Mouse (Mus musculus): ENCODE results near the gene Dao.

The Dao gene

GRCm38 (mm10) chr5:114027217-114027944 is 23.9 kb downstream of the Dao start:
- no peak for DNase-seq (ENCODE audit: low spot score in 2 of 2)

- no peak for DNase-seq (ENCODE audit: low spot score in 2 of 2)
These were observed 24.6 kb downstream of the Dao start for GRCm38 (mm10) chr5:114028111-114028510.

DNA sequence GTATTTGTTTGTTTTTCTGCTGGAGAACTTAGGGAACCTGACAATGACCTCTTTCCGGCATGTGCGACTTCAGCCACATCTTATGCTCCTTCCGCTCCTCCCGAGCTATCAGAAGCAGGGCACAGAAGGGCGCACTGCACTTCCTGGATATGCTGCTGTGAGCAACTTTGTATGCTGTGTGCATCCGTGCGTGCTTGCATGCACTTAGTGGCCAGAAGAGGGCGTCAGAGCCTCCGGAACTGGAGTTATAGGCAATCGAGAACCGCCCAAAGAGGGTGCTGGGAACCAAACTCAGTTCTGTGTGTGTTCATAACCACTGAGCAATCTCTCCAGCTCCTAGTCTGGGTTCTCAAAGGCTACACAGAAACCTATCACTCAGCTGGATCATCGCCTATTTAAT is 27.1 kb downstream of the Dao start:
- DNase-seq (ENCODE audit: low spot score in 2 of 2), result no peak

GRCm38 (mm10) chr5:114032161-114032763 is 28.8 kb downstream of the Dao start:
- DNase-seq (ENCODE audit: low spot score in 2 of 2), result no peak

DNA sequence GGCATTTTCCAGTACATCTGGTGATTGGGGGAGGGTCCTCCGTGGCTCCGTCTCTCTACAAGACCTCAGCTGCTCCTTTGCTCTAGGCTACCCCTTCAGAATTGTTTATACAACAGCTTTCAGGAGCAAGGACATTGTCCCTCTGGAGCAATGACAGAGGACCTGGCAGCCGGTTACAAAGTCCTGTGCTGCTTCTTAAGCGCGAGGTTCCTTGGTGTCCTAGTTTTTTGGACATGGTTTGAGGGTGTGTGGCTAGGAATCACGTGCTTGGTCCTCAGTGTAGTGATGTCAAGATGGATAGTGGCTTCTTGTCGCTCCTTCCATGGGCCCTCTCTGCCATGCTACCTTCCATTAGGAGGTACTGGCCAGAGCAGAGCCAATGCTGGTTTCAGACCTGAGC is 30.9 kb downstream of the Dao start:
- DNase-seq (ENCODE audit: low spot score in 2 of 2), result no peak

DNA sequence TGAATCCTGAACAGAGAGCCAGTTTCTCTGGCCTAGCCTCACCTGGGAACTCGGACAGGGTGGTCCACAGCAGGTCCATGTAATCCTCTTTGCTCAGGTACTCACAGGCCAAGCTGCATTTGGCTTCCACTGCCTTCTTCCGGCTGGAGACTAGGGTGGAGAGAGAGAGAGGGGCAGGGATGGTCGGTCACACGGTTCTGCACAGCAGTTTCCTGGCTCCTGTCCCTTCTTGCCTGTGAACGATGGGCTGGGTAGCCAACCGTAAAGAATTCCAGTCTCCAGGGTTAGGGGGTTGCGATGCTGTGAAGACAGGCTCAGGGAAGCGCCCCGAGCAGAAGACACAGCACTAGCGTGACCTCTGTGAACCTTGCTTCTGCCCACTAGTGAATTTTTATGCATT is 31.6 kb downstream of the Dao start:
- no peak for DNase-seq (ENCODE audit: low spot score in 2 of 2)

DNA sequence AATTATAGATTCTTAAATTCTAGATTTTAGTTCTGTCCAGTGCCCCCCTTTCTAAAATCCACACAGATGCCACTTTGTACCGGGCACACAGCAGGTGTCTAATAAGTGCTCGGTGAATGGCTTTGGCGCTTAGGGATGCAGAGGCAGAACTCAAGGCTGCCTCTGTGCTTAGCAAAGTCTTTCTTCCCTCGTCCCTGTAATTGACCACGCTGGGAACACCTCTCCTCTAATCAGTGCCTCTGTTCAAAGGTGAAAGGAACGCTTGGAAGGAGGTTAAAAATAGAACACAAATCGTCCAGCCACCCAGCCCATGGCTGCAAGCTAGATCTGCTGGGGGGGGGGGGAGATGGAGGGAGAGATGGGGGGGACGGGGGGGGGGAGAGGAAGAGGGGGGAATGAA is 37.0 kb downstream of the Dao start:
- DNase-seq (ENCODE audit: low spot score in 2 of 2), result no peak

GRCm38 (mm10) chr5:114040911-114041310 is 37.4 kb downstream of the Dao start:
- DNase-seq (ENCODE audit: low spot score in 2 of 2), result no peak

DNA sequence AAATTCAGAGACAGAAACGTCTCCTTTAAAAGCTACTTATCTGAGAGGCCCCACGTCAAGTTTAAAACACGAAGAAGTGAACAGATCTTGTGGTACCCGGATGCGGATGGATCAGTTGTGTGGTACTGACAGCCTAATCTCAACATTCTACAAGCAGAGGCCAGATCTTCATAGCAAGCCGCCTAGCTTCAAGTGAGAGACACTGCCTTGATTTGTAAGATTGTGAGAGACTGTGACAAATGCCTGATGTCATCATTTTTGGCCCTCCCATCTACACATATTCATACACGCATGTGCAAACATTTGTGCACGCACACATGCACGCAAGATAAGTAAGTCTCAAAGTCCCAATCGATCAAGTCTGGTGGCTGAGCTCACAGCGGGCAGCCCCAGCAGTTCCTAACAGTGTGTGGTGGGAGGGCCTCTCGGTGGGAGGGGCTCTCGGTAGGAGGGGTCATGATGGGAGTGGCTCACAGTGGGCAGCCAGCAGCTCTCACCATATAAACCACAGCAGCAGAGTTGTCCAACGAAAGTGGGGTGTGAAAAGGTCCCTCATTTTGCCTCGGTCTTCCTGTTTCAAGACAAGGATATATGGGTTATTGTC is 37.9 kb downstream of the Dao start:
- no peak for DNase-seq (ENCODE audit: low spot score in 2 of 2)

DNA sequence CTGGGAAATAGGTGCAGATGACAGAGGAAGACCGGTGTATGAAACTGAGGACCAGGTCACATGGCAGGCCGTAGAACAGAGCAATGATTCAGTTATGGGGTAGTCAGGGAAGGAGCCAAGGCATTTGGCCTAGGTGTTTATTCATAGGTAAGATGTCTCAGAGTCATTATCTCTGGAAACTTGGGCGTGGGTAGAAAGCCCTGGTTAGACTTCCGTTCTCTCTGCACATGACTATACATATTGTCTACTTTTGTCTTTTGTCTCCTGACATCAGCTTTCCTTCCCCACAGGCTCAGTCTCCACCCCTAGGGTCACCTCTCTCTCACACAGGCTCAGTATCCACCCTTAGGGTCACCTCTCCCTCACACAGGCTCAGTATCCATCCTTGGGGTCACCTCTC is 40.3 kb downstream of the Dao start:
- no peak for DNase-seq (ENCODE audit: low spot score in 2 of 2)

GRCm38 (mm10) chr5:114045134-114045533 is 41.6 kb downstream of the Dao start:
- no peak for DNase-seq (ENCODE audit: low spot score in 2 of 2)

- no peak for DNase-seq (ENCODE audit: low spot score in 2 of 2)
These were observed 42.6 kb downstream of the Dao start for GRCm38 (mm10) chr5:114046151-114046550.

GRCm38 (mm10) chr5:114046604-114047003 is 43.1 kb downstream of the Dao start:
- DNase-seq (ENCODE audit: low spot score in 2 of 2), result no peak

DNA sequence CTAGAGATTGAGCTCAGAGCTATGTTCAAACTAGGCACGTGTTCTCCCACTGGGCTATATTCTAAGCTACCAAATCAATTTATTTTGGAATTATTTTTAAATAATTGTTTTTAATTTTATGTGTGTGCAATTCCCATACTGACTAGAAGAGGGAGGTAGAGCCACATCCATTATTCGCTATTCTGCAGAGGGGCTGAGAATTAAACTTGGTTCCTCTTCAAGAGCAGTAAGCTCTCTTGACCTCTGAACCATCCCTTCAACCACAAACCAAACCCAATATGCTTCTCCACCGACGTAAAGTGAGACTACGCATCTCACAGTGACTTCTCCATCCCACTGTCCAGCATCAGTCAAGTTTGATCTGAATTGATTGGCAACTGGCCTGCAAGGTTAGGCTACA is 43.7 kb downstream of the Dao start:
- no peak for DNase-seq (ENCODE audit: low spot score in 2 of 2)

- no peak for DNase-seq (ENCODE audit: low spot score in 2 of 2)
These were observed 45.3 kb downstream of the Dao start for GRCm38 (mm10) chr5:114048731-114049308.

GRCm38 (mm10) chr5:114052246-114052761 is 48.8 kb downstream of the Dao start:
- DNase-seq (ENCODE audit: low spot score in 2 of 2), result peak in 1 of 2 experiments; percentile 49

GRCm38 (mm10) chr5:114057129-114057731 is 53.7 kb downstream of the Dao start:
- DNase-seq (ENCODE audit: low spot score in 2 of 2), result no peak

DNA sequence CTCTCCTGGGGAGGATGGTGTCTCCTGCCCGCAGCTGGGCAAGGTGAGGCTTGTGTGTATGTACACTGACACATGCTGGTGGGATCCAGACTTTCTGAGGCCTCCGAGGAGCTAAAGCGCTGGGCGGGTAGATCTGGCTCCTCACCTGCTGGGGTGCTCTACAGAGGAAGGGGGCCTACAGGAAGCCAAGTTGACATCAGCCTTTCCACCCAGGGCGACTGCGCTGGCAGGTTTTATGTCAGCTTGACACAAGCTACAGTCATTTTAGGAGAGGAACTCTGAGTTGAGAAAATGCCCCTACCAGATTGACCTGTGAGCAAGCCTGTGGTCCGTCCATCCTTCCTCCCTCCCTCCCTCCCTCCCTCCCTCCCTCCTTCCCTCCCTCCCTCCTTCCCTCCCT is 58.2 kb downstream of the Dao start:
- DNase-seq (ENCODE audit: low spot score in 2 of 2), result no peak

GRCm38 (mm10) chr5:114063958-114064357 is 60.5 kb downstream of the Dao start:
- no peak for DNase-seq (ENCODE audit: low spot score in 2 of 2)

GRCm38 (mm10) chr5:114065161-114065560 is 61.7 kb downstream of the Dao start, which contains the start of gene Usp30:
Usp30 (plus strand) TSS chr5:114065461.
- no peak for DNase-seq (ENCODE audit: low spot score in 2 of 2)

DNA sequence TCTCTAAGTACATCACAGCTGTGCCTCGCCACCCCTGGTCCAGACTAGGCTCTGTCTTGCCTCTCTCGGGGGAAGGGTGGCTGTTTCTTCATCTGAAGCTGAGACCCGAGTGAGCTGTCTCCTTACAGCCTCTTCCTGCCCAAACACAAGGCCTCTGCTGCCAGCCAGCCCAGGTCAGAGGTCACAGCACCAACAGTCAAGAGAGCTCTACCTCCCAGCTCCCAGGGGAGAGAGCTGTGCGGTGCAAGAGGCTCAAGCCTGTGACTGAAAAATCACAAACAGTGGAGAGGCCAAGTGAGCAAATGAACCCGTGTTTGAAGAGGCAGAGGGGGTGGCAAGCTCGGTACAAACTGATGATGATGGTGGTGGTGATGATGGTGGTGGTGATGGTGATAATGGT is 63.1 kb downstream of the Dao start:
- DNase-seq (ENCODE audit: low spot score in 2 of 2), result no peak

DNA sequence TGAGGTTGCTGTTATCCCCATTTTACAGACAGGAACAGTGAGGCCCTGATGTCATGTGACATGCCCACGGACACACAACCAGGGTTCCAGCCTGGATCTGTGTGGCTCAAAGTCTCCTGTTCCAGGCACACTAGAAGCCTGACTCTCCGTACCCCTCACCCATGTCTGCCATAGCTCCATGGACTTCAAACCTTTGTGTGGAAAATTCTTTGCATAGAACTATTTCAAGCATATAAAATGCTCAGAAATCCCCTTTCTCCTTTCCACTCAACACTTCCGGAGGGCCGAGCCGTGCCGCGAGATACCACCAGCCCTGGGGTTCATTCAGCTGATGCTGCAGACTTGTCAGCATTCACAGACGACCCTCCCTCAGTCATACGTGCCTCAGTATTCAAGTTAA is 64.0 kb downstream of the Dao start:
- DNase-seq (ENCODE audit: low spot score in 2 of 2), result no peak
